Mouse (Mus musculus) heart, adult 2 months (tissue): ENCODE measurements around the gene Ptgs1. TPM values are rescaled to one million over a fixed set of nuclear protein-coding genes. Genes with fewer than 3 reads are reported as not detected.

ENCODE experiments used
- DNase-seq, 2 experiments: peaks; one replicate each; pipeline ENCODE4 v3.0.0; 2021
- H3K27ac ChIP-seq: fragments of 200-600 bp; 2 replicates; pipeline ENCODE4 v1.8.1; 2022
- H3K27me3 ChIP-seq: fragments of 200-500 bp; 2 replicates; pipeline ENCODE4 v1.6.1; 2012; ENCODE audit warnings: mild to moderate bottlenecking, low read length, inconsistent platforms, mixed read lengths; ENCODE audit not compliant: control insufficient read depth, insufficient read depth
- H3K36me3 ChIP-seq: fragments of 200-500 bp; 2 replicates; pipeline ENCODE4 v1.6.1; 2012; ENCODE audit warnings: low read length, inconsistent platforms; ENCODE audit not compliant: control insufficient read depth, insufficient read depth
- H3K4me1 ChIP-seq: fragments of 200-500 bp; 2 replicates; pipeline ENCODE4 v1.6.1; 2011; ENCODE audit warnings: low read length; ENCODE audit not compliant: control insufficient read depth, insufficient read depth
- H3K4me3 ChIP-seq: fragments of 200-600 bp; 2 replicates; pipeline ENCODE4 v1.8.1; 2022
- H3K79me2 ChIP-seq: fragments of 200-500 bp; replicated peaks from 2 replicates; pipeline ENCODE4 v1.6.1; 2012; ENCODE audit warnings: mild to moderate bottlenecking, inconsistent platforms, low read length, moderate library complexity, mixed read lengths; ENCODE audit not compliant: control insufficient read depth, insufficient read depth
- H3K9ac ChIP-seq: fragments of 200-500 bp; 2 replicates; pipeline ENCODE4 v1.6.1; 2012; ENCODE audit warnings: low read depth, mild to moderate bottlenecking, control low read depth, inconsistent platforms, low read length, mixed read lengths
- CTCF ChIP-seq: fragments of 200-600 bp; IDR thresholded peaks from 2 replicates; pipeline ENCODE4 v1.8.1; 2022; ENCODE audit warnings: antibody characterized with exemption, mild to moderate bottlenecking, moderate library complexity
- EP300 ChIP-seq: fragments of 200-500 bp; IDR thresholded peaks from 2 replicates; pipeline ENCODE4 v1.6.1; 2011; ENCODE audit warnings: low read depth, low read length, control low read depth; ENCODE audit not compliant: insufficient read depth
- POLR2A ChIP-seq: fragments of 200-500 bp; IDR thresholded peaks from 2 replicates; pipeline ENCODE4 v1.6.1; 2011; ENCODE audit warnings: mild to moderate bottlenecking, low read depth, low read length, control low read depth; ENCODE audit not compliant: insufficient read depth
- WGBS: fragments of 180-500 bp; shearing (Covaris S2); methylation state at CpG from one replicate; pipeline ENCODE4 v1.1.7; 2018; 5-methylcytosine and 5-hydroxymethylcytosine counted together
- intact Hi-C: fragments of 180-260 bp; cut with DNase I; formaldehyde crosslinking; loops from one replicate; pipeline ENCODE4 v1.15.1; 2025
- polyA plus RNA-seq: library from polyadenylated mRNA; depleted of rRNA; stranded (reverse); fragments of >200 nt; gene quantifications from 2 replicates; pipeline ENCODE4 v1.2.3, GENCODE M21; 2012; rRNA removed
- total RNA-seq, 2 experiments: library from RNA; stranded (reverse); gene quantifications; 2 replicates each; pipeline ENCODE4 v1.2.3; 2021

Ptgs1 gene
- total and polyA plus RNA-seq, 3 experiments = 14.4 to 20.0 (median 15.8) TPM

GRCm38 (mm10) chr2:36272288-36272950 is 42.2 kb downstream of the Ptgs1 start:
- 71% methylated on average over 6 of the region's 6 CpGs for WGBS
- H3K4me3 ChIP-seq = no peak overlapping the region
- H3K9ac ChIP-seq = no peak overlapping the region
- TF ChIP-seq EP300 = no peak
- TF ChIP-seq POLR2A = no peak
- TF ChIP-seq CTCF = no peak
- H3K27me3 ChIP-seq = no peaks in the 10 kb centered on the region
- H3K27ac ChIP-seq = no peak overlapping the region
- H3K4me1 ChIP-seq = no peaks in the 10 kb centered on the region; the same call in 1 of the 2 replicates
- no peak for DNase-seq
- intact Hi-C loops = no loop called here
- no peaks in the 10 kb centered on the region for H3K79me2 ChIP-seq
- H3K36me3 ChIP-seq = no peaks in the 10 kb centered on the region

- no peaks in the 10 kb centered on the region for H3K36me3 ChIP-seq
- peak; percentile 47 to 57 for DNase-seq
- no peak overlapping the region for H3K4me3 ChIP-seq
- H3K27me3 ChIP-seq = no peaks in the 10 kb centered on the region
- H3K79me2 ChIP-seq = no peaks in the 10 kb centered on the region
- 22% methylated on average over 4 of the region's 4 CpGs for WGBS
- H3K9ac ChIP-seq = no peak overlapping the region
- peak; percentile 89 for TF ChIP-seq CTCF
- no peak for TF ChIP-seq POLR2A
- no peaks in the 10 kb centered on the region; the same call in 1 of the 2 replicates for H3K4me1 ChIP-seq
- no peak overlapping the region for H3K27ac ChIP-seq
- intact Hi-C loops = loop anchor here (1.0 to 5.0 kb wide), 4 partner anchors 39 to 294 kb away; no protein-coding TSS in a partner anchor
Measured at GRCm38 (mm10) chr2:36276454-36276853, 46.2 kb downstream of the Ptgs1 start.

- no peak for TF ChIP-seq POLR2A
- TF ChIP-seq EP300 = no peak
- TF ChIP-seq CTCF = no peak
- Histone ChIP-seq H3K4me3 (no peak overlapping the region), H3K9ac (no peak overlapping the region), H3K27me3 (no peaks in the 10 kb centered on the region), H3K79me2 (no peaks in the 10 kb centered on the region), H3K36me3 (no peaks in the 10 kb centered on the region), H3K27ac (no peak overlapping the region), H3K4me1 (no peaks in the 10 kb centered on the region; the same call in 1 of the 2 replicates)
- WGBS = 24% methylated on average over 3 of the region's 3 CpGs
- intact Hi-C loops = loop anchor here (5.0 kb wide), 2 partner anchors 41 to 271 kb away; no protein-coding TSS in a partner anchor
- DNase-seq = no peak
Measured at GRCm38 (mm10) chr2:36278760-36279159, 48.5 kb downstream of the Ptgs1 start.

GRCm38 (mm10) chr2:36281138-36281537 is 50.9 kb downstream of the Ptgs1 start:
- Histone ChIP-seq H3K4me1 (no peaks in the 10 kb centered on the region; the same call in 1 of the 2 replicates), H3K27ac (no peak overlapping the region), H3K9ac (no peak overlapping the region), H3K36me3 (no peaks in the 10 kb centered on the region), H3K27me3 (no peaks in the 10 kb centered on the region), H3K4me3 (no peak overlapping the region), H3K79me2 (no peaks in the 10 kb centered on the region)
- DNase-seq = no peak
- WGBS = 56% methylated on average over 1 of the region's 1 CpGs
- intact Hi-C loops = no loop called here
- no peak for TF ChIP-seq EP300
- no peak for TF ChIP-seq POLR2A
- no peak for TF ChIP-seq CTCF

- H3K36me3 ChIP-seq = no peaks in the 10 kb centered on the region
- no peaks in the 10 kb centered on the region for H3K79me2 ChIP-seq
- H3K27ac ChIP-seq = no peak overlapping the region
- DNase-seq = no peak
- intact Hi-C loops = no loop called here
- no peaks in the 10 kb centered on the region for H3K27me3 ChIP-seq
- no peak for TF ChIP-seq POLR2A
- TF ChIP-seq EP300 = no peak
- TF ChIP-seq CTCF = no peak
- H3K9ac ChIP-seq = no peak overlapping the region
- WGBS = 72% methylated on average over 1 of the region's 1 CpGs
- H3K4me1 ChIP-seq = no peaks in the 10 kb centered on the region
- H3K4me3 ChIP-seq = no peak overlapping the region
Measured at GRCm38 (mm10) chr2:36282301-36282700, 52.1 kb downstream of the Ptgs1 start.

Other genes starting within 250 kb of the Ptgs1 start
- 100 to 1,000 TPM; 605 to 690 TPM for gene Ndufa8, start 181.0 kb upstream of the Ptgs1 start, total RNA-seq
- gene Ndufa8, start 181.0 kb upstream of the Ptgs1 start, polyA plus RNA-seq = 406 and 431 TPM in 2 replicates
- not detected for gene Morn5, start 181.0 kb upstream of the Ptgs1 start, total RNA-seq
- 0.61 and 0.73 TPM in 2 replicates for gene Morn5, start 181.0 kb upstream of the Ptgs1 start, polyA plus RNA-seq
- gene Lhx6, start 125.0 kb upstream of the Ptgs1 start, total RNA-seq = 1 to 10 TPM; 2.0 to 4.7 TPM
- 2.7 and 3.2 TPM in 2 replicates for gene Lhx6, start 125.0 kb upstream of the Ptgs1 start, polyA plus RNA-seq
- gene Mrrf, start 94.0 kb upstream of the Ptgs1 start, total RNA-seq = 10 to 100 TPM; 36.2 to 46.8 TPM
- gene Mrrf, start 94.0 kb upstream of the Ptgs1 start, polyA plus RNA-seq = 70.1 and 71.7 TPM in 2 replicates
- gene Rbm18, start 93.7 kb upstream of the Ptgs1 start, total RNA-seq = 10 to 100 TPM; 31.7 to 33.9 TPM
- gene Rbm18, start 93.7 kb upstream of the Ptgs1 start, polyA plus RNA-seq = 15.4 and 33.0 TPM in 2 replicates
- gene Olfr338, start 143.1 kb downstream of the Ptgs1 start, total RNA-seq = not detected
- not detected in 2 replicates for gene Olfr338, start 143.1 kb downstream of the Ptgs1 start, polyA plus RNA-seq
- gene Olfr339, start 188.5 kb downstream of the Ptgs1 start, total RNA-seq = not detected
- gene Olfr339, start 188.5 kb downstream of the Ptgs1 start, polyA plus RNA-seq = not detected in 2 replicates
- gene Olfr340, start 222.2 kb downstream of the Ptgs1 start, total RNA-seq = not detected
- not detected in 2 replicates for gene Olfr340, start 222.2 kb downstream of the Ptgs1 start, polyA plus RNA-seq